Mouse (Mus musculus): ENCODE measurements around the gene Clip2.

Gene Clip2

GRCm38 (mm10) chr5:134565696-134566095, 13.5 kb upstream of the Clip2 start:
- no peak for DNase-seq (ENCODE audit: low read depth, low spot score)

- no peak for DNase-seq (ENCODE audit: low read depth, low spot score)
These were observed 12.0 kb upstream of the Clip2 start for GRCm38 (mm10) chr5:134564272-134564671.

DNA sequence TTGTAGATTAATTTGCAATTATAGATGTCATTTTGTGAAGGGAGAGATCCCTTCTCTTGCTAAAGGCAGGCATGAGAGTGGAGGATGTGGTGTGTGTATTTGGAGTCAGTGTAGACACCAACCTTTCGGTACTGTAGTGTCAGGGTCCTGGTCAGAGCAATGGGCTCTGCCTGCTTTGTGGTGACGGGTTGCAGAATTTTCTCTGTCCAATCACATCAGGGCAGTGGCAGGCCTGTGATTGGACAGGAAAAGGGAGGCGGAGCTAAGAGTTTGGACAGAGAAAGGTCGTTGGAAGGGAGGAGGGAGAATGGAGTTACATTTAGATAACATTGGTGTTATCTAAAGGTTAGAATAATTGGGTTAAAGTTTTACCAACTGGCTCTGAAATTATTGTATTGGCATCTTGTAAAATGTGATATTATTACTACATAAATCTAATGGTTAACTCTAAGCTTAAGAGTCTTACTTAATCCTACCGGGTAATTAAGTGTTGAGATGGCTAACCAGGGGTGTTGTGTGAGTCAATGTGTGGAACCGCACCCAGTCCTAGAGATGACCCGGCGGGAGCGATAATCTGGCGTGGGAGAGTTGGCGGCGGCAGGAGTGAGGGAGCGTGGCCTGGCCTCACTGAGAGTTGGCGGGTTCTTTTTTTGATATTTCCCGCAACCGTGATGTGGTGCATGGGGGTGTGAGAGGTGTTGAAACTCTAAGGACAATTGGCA, 8.4 kb upstream of the Clip2 start:
- DNase-seq (ENCODE audit: low read depth, low spot score) = peak; percentile 64

GRCm38 (mm10) chr5:134560071-134560449, 7.8 kb upstream of the Clip2 start, which contains the start of gene Syna:
Syna (minus strand) TSS chr5:134560171.
- no peak for DNase-seq (ENCODE audit: low read depth, low spot score)

DNA sequence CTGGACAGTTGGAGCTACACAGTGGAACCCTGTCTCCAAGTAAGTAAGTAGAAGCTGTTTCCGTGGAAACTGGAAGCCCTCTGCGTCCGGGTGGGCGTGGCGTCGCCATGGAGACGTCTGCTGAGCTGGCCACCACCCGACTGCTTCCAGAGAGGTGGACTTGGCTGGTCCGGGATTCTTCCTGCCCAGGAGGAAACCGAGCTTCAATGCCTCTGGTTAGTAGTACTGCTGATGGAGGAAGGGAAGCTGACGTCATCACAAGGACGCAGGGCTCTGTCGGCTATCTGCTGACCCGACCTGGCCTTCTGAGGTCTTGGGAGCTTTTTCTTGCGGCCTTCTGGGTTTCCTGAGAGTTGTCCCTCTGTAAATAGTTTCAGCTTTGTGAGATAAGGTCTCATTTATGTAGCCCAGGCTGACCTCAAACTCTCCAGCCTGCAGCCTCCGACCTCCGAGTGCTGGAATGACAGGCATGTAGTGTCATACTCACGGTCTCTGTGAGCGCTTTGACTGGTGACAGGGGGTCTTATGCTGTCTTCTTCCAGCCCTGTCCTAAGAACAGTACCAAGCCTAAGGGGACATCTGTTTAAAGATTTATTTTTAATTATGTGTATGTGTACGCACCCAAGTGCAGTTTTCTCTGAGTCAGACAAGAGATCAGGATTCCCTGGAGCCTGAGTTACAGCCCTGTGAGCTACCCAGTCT, 3.4 kb upstream of the Clip2 start:
- DNase-seq (ENCODE audit: low read depth, low spot score) = no peak

- no peak for DNase-seq (ENCODE audit: low read depth, low spot score)
These were observed 1.8 kb upstream of the Clip2 start for GRCm38 (mm10) chr5:134553951-134554546.

DNA sequence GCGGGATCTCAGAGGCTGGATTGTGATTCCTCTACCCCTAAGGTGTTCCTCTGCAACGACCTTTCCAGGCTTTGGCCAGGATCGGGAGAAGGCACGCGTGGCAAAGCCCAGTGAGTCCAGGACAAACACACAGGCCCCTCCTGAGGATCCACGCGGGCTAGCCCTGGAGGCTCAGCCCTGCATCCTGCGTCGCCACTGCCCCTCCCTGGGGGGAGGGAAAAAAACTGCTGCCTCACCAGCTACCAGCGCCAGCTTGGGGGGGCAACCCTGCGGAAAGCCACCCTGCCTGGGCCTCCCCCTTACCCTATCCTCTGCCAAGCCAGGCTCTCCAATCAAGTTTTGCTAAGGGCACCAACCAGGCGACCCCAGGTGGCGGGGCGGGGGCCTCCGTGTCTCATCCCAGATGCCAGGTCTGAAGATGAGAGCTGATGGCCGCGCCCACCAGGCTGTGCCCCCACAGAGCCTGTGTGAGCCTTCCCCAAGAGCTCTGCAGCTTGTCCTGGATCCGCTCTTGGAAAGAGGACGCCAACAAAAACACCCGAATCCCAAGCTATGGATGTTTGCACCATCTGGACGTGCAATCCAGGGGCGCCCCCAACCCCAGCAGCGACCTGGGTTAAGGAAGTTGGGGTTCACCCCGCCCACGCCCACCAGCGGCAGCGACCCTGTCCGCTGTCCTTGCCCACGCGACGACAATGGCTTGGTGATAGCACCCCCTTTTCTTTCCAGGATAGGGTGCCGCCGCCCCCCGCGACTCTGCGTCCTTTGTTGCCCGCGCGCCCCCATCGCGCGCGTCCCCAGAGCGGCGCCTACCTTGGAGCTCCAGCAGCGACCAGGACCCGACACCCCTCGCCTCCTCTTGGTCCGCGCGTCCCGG, 763 bp downstream of the Clip2 start:
- DNase-seq (ENCODE audit: low read depth, low spot score) = no peak

DNA sequence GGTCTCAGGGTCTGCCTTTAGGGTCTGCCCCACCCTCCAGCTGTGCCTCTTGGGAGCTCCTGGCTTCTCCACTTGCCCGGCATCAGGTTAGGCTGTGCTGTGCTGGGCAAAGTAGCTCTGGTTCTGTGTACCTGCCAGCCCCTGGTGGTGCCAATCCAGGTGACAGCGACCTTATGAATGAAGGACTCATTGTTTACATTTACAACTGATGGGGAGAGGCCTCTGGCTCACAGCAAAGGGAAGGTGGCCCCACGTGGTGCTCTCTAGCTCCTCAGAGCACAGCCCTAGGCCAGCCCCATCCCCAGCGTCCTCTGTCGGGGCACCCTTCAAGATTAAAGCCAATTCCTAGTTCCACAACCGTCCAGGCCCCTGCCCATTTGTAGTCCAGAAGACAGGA, 1.4 kb downstream of the Clip2 start:
- no peak for DNase-seq (ENCODE audit: low read depth, low spot score)

DNA sequence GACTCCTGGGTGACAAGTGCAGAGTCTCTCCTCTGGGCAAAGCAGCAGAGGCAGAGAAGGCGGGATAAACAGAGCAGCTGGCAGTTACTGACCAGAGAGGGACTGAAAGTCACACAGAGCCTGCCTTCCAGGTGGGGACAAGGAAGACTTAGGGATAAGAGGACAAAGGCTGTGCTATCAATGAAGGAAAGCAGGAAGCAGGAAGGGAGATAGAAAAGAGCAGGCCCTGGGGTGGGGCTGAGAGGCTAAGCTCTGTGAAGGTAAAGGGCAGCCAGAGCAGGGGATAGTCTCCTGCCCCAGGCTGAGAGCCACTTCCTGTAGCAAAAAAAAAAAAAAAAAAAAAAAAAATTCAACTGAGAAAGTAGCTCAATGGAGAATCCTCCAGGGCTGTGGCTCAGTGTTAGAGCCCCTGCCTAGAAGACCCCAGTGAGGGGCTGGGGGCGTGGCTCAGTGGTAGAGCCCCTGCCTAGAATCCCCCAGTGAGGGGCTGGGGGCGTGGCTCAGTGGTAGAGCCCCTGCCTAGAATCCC, 2.5 kb downstream of the Clip2 start:
- DNase-seq (ENCODE audit: low read depth, low spot score) = no peak

- no peak for DNase-seq (ENCODE audit: low read depth, low spot score)
These were observed 3.9 kb downstream of the Clip2 start for GRCm38 (mm10) chr5:134548306-134548705.

DNA sequence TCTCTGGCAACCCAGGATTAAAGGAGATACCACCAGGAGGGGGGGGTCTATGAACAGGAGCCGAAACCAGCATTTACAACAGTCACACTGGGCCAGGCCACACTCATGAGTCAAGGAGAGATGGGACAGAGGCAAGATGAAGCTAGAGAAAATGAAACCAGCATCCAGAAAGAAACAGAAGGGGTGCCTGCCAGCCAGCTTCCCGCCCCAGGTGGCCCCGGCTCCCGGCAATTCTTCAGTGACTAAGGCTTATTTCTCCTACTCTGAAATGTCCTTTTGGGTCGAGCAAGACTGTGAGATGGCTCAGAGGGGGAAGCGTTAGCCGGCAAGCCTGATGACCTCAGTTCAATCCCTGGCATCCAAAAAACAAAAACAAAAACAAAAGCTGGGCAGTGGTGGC, 5.4 kb downstream of the Clip2 start:
- no peak for DNase-seq (ENCODE audit: low read depth, low spot score)

DNA sequence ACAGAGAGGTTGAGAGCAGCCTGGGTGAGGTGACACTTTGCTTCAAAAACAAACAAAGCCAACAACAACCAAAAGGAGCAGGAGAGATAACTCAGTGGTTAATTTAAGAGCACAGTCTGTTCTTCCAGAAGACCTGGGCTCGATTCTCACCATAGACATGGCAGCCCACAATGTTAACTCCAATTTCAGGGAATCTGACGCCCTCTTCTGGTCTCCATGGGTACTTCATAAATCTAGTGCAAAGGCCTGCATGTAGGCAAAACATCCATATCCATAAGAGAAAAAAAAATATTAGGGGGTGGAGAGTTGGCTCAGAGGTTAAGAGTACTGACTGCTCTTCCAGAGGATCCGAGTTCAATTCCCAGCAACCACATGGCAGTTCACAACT, 7.0 kb downstream of the Clip2 start:
- DNase-seq (ENCODE audit: low read depth, low spot score) = peak; percentile 49

- DNase-seq (ENCODE audit: low read depth, low spot score) = peak; percentile 75
These were observed 7.6 kb downstream of the Clip2 start for GRCm38 (mm10) chr5:134544516-134545241.

DNA sequence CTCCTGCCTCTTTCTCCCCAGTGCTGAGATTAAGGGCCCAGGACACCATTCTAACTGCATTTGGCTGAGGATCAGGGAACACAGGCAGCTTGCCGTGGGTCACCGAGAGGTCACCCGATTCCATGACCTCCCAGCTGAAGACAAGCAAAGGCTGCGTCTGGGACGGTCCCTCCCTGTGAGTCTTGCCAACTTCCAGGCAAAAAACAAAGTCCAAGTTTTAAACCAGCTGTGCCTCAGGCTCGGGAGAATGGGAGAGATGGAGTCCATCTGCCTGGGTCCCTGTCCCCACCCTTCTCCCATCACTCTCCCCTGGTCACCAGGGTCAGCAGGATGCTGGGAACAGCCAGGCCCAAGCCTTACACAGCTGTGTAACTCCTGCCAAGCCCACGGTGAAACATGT, 10.6 kb downstream of the Clip2 start:
- DNase-seq (ENCODE audit: low read depth, low spot score) = no peak

DNA sequence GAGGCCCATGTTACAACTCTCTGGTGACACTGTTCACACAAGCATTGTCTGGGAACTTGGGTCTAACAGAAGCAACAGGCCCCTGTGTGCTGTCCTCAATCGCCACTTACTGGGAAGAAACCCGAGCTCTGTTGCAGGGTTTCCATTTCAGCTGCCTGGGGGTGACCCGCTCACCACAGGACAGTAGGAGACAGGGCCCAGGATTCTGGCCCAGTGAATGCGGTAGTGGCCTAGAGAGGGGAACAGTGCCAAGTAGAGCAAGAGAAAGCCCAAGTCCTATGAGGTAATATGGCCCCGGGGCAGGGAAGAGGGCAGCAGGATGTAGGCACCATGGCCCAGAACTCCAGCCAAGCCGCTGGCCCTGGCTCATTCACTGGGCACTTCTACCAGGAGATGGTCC, 11.4 kb downstream of the Clip2 start:
- no peak for DNase-seq (ENCODE audit: low read depth, low spot score)

- peak; percentile 65 for DNase-seq (ENCODE audit: low read depth, low spot score)
These were observed 12.3 kb downstream of the Clip2 start for GRCm38 (mm10) chr5:134539891-134540290.

GRCm38 (mm10) chr5:134536036-134536435, 16.2 kb downstream of the Clip2 start:
- no peak for DNase-seq (ENCODE audit: low read depth, low spot score)

DNA sequence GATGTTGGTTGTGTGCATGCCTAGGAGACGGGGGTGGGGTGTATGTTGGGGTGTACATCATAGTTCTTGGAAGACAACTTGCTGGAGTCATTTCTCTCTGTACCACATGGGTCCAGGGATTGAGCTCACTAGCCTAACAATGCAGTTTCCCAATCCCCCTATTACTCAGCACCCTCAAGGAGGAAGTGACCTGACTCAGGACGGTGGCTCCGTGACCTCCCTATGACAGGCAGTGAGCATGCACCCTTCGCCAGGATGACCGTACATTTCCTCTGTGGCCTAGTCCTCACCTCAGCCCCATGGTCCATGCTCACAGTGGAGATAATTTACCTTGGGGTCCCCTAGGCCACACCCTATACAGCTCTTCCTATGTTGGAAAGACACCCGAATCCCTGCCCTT, 19.8 kb downstream of the Clip2 start:
- no peak for DNase-seq (ENCODE audit: low read depth, low spot score)

DNA sequence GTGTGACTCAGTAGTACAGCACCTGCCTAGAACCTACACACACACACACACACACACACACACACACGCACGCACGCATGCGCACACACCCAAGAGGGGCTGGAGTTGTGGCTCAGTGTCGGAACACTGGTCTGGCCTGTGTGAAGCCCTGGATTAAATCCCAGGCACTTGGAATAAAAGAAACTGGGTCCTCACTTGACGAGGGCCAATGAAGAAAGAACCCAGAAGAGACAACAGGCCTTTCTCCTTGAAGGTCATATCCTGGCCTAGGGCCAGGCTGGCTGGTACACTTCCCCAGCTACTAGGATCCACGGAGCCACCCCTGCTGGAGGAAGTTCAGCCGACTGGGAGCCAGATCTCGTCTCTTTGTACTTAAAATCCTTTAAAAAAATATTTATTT, 20.6 kb downstream of the Clip2 start:
- DNase-seq (ENCODE audit: low read depth, low spot score) = no peak

GRCm38 (mm10) chr5:134530830-134531229, 21.4 kb downstream of the Clip2 start:
- DNase-seq (ENCODE audit: low read depth, low spot score) = no peak

GRCm38 (mm10) chr5:134528488-134528887, 23.7 kb downstream of the Clip2 start:
- peak; percentile 75 for DNase-seq (ENCODE audit: low read depth, low spot score)

Measured in ES-CJ7 (cell line).